Mouse (Mus musculus) C2C12 (cell line): Measurements from ENCODE around the gene Hirip3.

ENCODE experiments used
- CEBPB ChIP-seq: IDR thresholded peaks from one replicate; pipeline ENCODE4 v1.6.1; 2011; ENCODE audit warnings: low read depth, mild to moderate bottlenecking, control low read depth, moderate library complexity
- CTCF ChIP-seq: IDR thresholded peaks from one replicate; pipeline ENCODE4 v1.5.1; 2011; ENCODE audit not compliant: control insufficient read depth, insufficient read depth, insufficient read length
- FOSL1 ChIP-seq: IDR thresholded peaks from one replicate; pipeline ENCODE4 v1.8.0; 2011; ENCODE audit warnings: mild to moderate bottlenecking, low read length; ENCODE audit not compliant: poor library complexity, insufficient read depth, severe bottlenecking
- MAX ChIP-seq: IDR thresholded peaks from one replicate; pipeline ENCODE4 v1.6.1; 2011; ENCODE audit warnings: mild to moderate bottlenecking, control low read depth

GRCm38 (mm10) chr7:126896912-126897311 is 35.1 kb downstream of the Hirip3 start:
- TF ChIP-seq CTCF (no peak), FOSL1 (no peak), CEBPB (no peak), MAX (no peak)
